8 mouse cellular contexts compared by ENCODE assay signal in the genomic region with DNA sequence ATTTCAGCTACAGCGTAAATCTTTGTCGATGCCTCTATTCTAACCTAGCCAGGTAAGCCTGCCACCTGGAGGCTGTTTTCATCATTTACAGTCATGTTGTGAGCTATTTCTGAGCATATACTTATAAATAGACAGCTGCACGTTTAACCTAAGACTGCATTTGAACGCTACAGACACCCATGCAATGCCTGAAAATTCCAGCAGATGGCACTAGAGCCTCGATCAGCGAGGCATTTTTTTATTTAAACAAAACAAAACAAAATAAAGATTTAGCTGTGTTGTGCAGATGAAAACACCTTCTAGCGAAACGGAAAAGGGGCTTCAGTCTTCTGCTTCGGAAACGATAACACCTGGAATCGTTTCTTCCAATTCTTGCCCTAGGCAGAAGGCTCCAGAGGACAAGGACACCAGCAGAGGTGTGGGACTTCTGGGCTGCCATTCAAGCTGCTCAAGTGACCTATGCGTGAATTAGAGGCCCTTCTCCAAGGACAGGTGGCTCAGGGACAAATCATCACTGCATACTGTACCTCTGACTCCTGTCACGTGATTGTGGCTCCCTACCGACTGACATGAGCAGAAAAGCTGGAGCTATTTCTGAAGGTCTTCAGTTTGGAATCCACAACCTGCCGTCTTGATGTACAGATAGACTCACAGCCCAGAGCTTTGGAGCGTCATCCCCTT. TPM values are rescaled to one million over a fixed set of nuclear protein-coding genes. Genes with fewer than 3 reads are reported as not detected.
DNase-seq lines count a peak whose midpoint lies in the region; ATAC-seq and TF ChIP-seq lines count a peak whose summit lies in the region.

No protein-coding gene starts in this region.

- 8% methylated on average over 16 of the region's 16 CpGs for WGBS in heart, postnatal 0 days
- WGBS in liver, embryonic 14.5 days (ENCODE audit: insufficient replicate concordance): 24% methylated on average over 16 of the region's 16 CpGs
- 36% methylated on average over 16 of the region's 16 CpGs for WGBS in neural tube, embryonic 11.5 days

- TF ChIP-seq CTCF in CH12.LX (conservative IDR thresholded peaks at IDR 0.05 in 1 of 2, IDR thresholded peaks at IDR 0.05 in 1 of 2; ENCODE audit: low read depth in 2 of 2, low read length in 2 of 2): peak; percentile 92 to 98
- TF ChIP-seq CTCF in brain, embryonic 14.5 days (IDR thresholded peaks at IDR 0.05; ENCODE audit: borderline replicate concordance, extremely low read depth, insufficient read depth, insufficient read length): peak; percentile 76; the same call in 1 of the 2 replicates
- TF ChIP-seq CTCF in heart, postnatal 0 days (IDR thresholded peaks at IDR 0.05; ENCODE audit: low read depth): peak; percentile 91
- TF ChIP-seq CTCF in liver, embryonic 14.5 days (IDR thresholded peaks at IDR 0.05; ENCODE audit: low read depth): peak; percentile 94

- no peak overlapping the region for H3K4me2 ChIP-seq in CH12.LX (ENCODE audit: insufficient read depth, low read depth, poor library complexity, severe bottlenecking)
- H3K4me2 ChIP-seq in heart, postnatal 0 days (ENCODE audit: low read depth, low read length): peak overlapping the region; percentile 37
- H3K4me2 ChIP-seq in liver, embryonic 14.5 days (ENCODE audit: low read depth): peak overlapping the region; percentile 6; the same call in 1 of the 2 replicates
- H3K4me2 ChIP-seq in neural tube, embryonic 11.5 days (ENCODE audit: low read depth): no peak overlapping the region

- TF ChIP-seq POLR2A in CH12.LX (IDR thresholded peaks at IDR 0.05; ENCODE audit: low read depth, low read length): no peak
- no peak for TF ChIP-seq POLR2A in brain, embryonic 14.5 days (IDR thresholded peaks at IDR 0.05; ENCODE audit: borderline replicate concordance, extremely low read depth, insufficient read depth, insufficient read length, poor library complexity, severe bottlenecking)

- in situ Hi-C loops in CH12.LX (cut with MboI; ENCODE audit: low pct_ligation_motif_present, low pct_unique_long_range_greater_than_20kb, low sequenced_read_pairs): no loop called here

- H3K9ac ChIP-seq in CH12.LX (ENCODE audit: insufficient read depth, low read depth): no peak overlapping the region
- H3K9ac ChIP-seq in heart, postnatal 0 days (replicated peaks; ENCODE audit: low read depth, low read length): no peak overlapping the region
- H3K9ac ChIP-seq in liver, embryonic 14.5 days (replicated peaks): no peak overlapping the region
- H3K9ac ChIP-seq in neural tube, embryonic 11.5 days (ENCODE audit: low read length): no peak overlapping the region

- H3K4me1 ChIP-seq in CH12.LX (ENCODE audit: control insufficient read depth in 1 of 2, insufficient read depth in 2 of 2): peaks cover 0 to 4% of the 10 kb centered on the region in 2 experiments; a peak in 2 of 4 replicates
- peaks cover 16% of the 10 kb centered on the region for H3K4me1 ChIP-seq in heart, postnatal 0 days (ENCODE audit: control insufficient read depth, insufficient read depth)
- peaks cover 34 to 39% of the 10 kb centered on the region in 2 experiments for H3K4me1 ChIP-seq in liver, embryonic 14.5 days (replicated peaks; ENCODE audit: control insufficient read depth in 2 of 2, insufficient read depth in 2 of 2, low read length in 1 of 2)
- H3K4me1 ChIP-seq in neural tube, embryonic 11.5 days (ENCODE audit: control insufficient read depth, insufficient read depth, low read length): no peaks in the 10 kb centered on the region

- H3K27ac ChIP-seq in CH12.LX (ENCODE audit: insufficient read depth, low read depth): no peak overlapping the region
- peak overlapping the region; percentile 96 for H3K27ac ChIP-seq in heart, postnatal 0 days (ENCODE audit: low read depth)
- peak overlapping the region; percentile 16 for H3K27ac ChIP-seq in liver, embryonic 14.5 days
- H3K27ac ChIP-seq in neural tube, embryonic 11.5 days (ENCODE audit: low read depth, low read length): no peak overlapping the region

- no peak for TF ChIP-seq EP300 in CH12.LX (IDR thresholded peaks at IDR 0.05; ENCODE audit: low read length)
- TF ChIP-seq EP300 in heart, postnatal 0 days (IDR thresholded peaks at IDR 0.05; ENCODE audit: low read depth): no peak
- TF ChIP-seq EP300 in liver, embryonic 14.5 days (IDR thresholded peaks at IDR 0.05; ENCODE audit: low read depth): no peak

- peak; percentile 60 for DNase-seq in CH12.LX (ENCODE audit: extremely low read depth)
- DNase-seq in brain, embryonic 14.5 days (ENCODE audit: low read depth): peak; percentile 83
- DNase-seq in heart, postnatal 0 days (ENCODE audit: low spot score): peak; percentile 87
- DNase-seq in kidney, postnatal 14 days: peak; percentile 66
- DNase-seq in liver, embryonic 14.5 days (ENCODE audit: low read depth in 3 of 3, low spot score in 3 of 3): peak; percentile 59 to 67 (median 61)
- peak; percentile 74 for DNase-seq in neural tube, embryonic 11.5 days (ENCODE audit: low spot score)
- DNase-seq in telencephalon, adult 2 months (ENCODE audit: low read depth, low spot score): peak; percentile 31

- no peaks in the 10 kb centered on the region for H3K36me3 ChIP-seq in CH12.LX (replicated peaks in 1 of 2; ENCODE audit: control insufficient read depth in 1 of 2, insufficient read depth in 1 of 2, low read length in 1 of 2)
- H3K36me3 ChIP-seq in heart, postnatal 0 days (replicated peaks; ENCODE audit: control insufficient read depth, insufficient read depth, low read length): no peaks in the 10 kb centered on the region
- H3K36me3 ChIP-seq in liver, embryonic 14.5 days (replicated peaks; ENCODE audit: control insufficient read depth, insufficient read depth, low read depth): no peaks in the 10 kb centered on the region
- no peaks in the 10 kb centered on the region for H3K36me3 ChIP-seq in neural tube, embryonic 11.5 days (ENCODE audit: control insufficient read depth, insufficient read depth, low read length)

- no peaks in the 10 kb centered on the region for H3K79me2 ChIP-seq in CH12.LX (replicated peaks; ENCODE audit: control insufficient read depth, extremely low read depth, insufficient read depth, poor library complexity, severe bottlenecking)

- H3K27me3 ChIP-seq in CH12.LX (replicated peaks): peaks cover 30% of the 10 kb centered on the region
- H3K27me3 ChIP-seq in heart, postnatal 0 days (ENCODE audit: control insufficient read depth, insufficient read depth, low read length): no peaks in the 10 kb centered on the region
- peaks cover 15% of the 10 kb centered on the region for H3K27me3 ChIP-seq in liver, embryonic 14.5 days (ENCODE audit: control insufficient read depth, insufficient read depth, low read length)
- no peaks in the 10 kb centered on the region for H3K27me3 ChIP-seq in neural tube, embryonic 11.5 days (ENCODE audit: control insufficient read depth, insufficient read depth, low read length)

- peak; percentile 87 for TF ChIP-seq RAD21 in CH12.LX (IDR thresholded peaks at IDR 0.05; ENCODE audit: low read depth, low read length)

- dilution Hi-C loops in CH12.LX (cut with MboI; ENCODE audit: extremely low pct_ligation_motif_present, extremely low pct_unique_long_range_greater_than_20kb, low sequenced_read_pairs): no loop called here

- H3K4me3 ChIP-seq in CH12.LX (replicated peaks in 1 of 3; ENCODE audit: low read depth in 2 of 3, low read length in 2 of 3, poor library complexity in 1 of 3): no peak overlapping the region
- no peak overlapping the region for H3K4me3 ChIP-seq in heart, postnatal 0 days (ENCODE audit: low read depth, low read length)
- H3K4me3 ChIP-seq in liver, embryonic 14.5 days (ENCODE audit: insufficient read depth in 1 of 2, low read depth in 2 of 2, low read length in 2 of 2): no peak overlapping the region
- no peak overlapping the region for H3K4me3 ChIP-seq in neural tube, embryonic 11.5 days (ENCODE audit: low read depth, low read length)

- H3K9me3 ChIP-seq in CH12.LX (replicated peaks; ENCODE audit: low read length): peaks cover 3% of the 10 kb centered on the region
- H3K9me3 ChIP-seq in heart, postnatal 0 days (replicated peaks; ENCODE audit: control insufficient read depth, low read length): no peaks in the 10 kb centered on the region
- no peaks in the 10 kb centered on the region; the same call in 1 of the 2 replicates for H3K9me3 ChIP-seq in liver, embryonic 14.5 days (ENCODE audit: control insufficient read depth, low read length)
- no peaks in the 10 kb centered on the region for H3K9me3 ChIP-seq in neural tube, embryonic 11.5 days (ENCODE audit: control insufficient read depth, low read length)

- peak; percentile 62; the same call in 1 of the 2 replicates for ATAC-seq in erythroblast, adult 5-6 weeks (replicated peaks; ENCODE audit: low FRiP score, poor library complexity, severe bottlenecking)
- peak; percentile 73 for ATAC-seq in heart, postnatal 0 days (ENCODE audit: insufficient read depth, low read depth)
- ATAC-seq in liver, embryonic 14.5 days (ENCODE audit: insufficient read depth): no peak
- no peak for ATAC-seq in neural tube, embryonic 11.5 days (ENCODE audit: insufficient read depth, low FRiP score, low TSS enrichment)

RNA-seq across cellular contexts. Expression of gene Defb30, which starts 17.0 kb away (rescaled TPM):
- not detected in 2 replicates for total RNA-seq in CH12.LX (2012; rRNA removed)
- not detected in 2 replicates for total RNA-seq in CH12.LX (2014; rRNA removed)
- not detected in 2 replicates for polyA plus RNA-seq in CH12.LX (2012; ENCODE audit: insufficient read length, low read depth)
- not detected in 2 replicates for polyA plus RNA-seq in brain, embryonic 14.5 days (2012; rRNA removed)
- total RNA-seq in erythroblast, adult 5-6 weeks (2015; ENCODE audit: low replicate concordance): not detected in 2 replicates
- not detected in 2 replicates for total RNA-seq in erythroblast, adult 5-6 weeks (2017; ENCODE audit: low replicate concordance)
- not detected in 2 replicates for total RNA-seq in heart, postnatal 0 days (2014; rRNA removed; ENCODE audit: low replicate concordance)
- polyA plus RNA-seq in heart, postnatal 0 days (2015; fragmentation: Nextera tagmentation; extraction: Ambion mirVana): not detected in 2 replicates
- polyA plus RNA-seq in liver, embryonic 14.5 days (2012; rRNA removed): not detected in 2 replicates
- not detected in 2 replicates for polyA plus RNA-seq in liver, embryonic 14.5 days (2014; fragmentation: Nextera tagmentation; extraction: Ambion mirVana)
- not detected in 2 replicates for polyA plus RNA-seq in neural tube, embryonic 11.5 days (2014; fragmentation: Nextera tagmentation; extraction: Ambion mirVana)

RNA-seq across cellular contexts. Expression of gene Defb42, which starts 20.0 kb away (rescaled TPM):
- total RNA-seq in CH12.LX (2012; rRNA removed) (not detected in 2 replicates), CH12.LX (2014; rRNA removed) (not detected in 2 replicates)
- polyA plus RNA-seq in CH12.LX (2012; ENCODE audit: insufficient read length, low read depth): not detected in 2 replicates
- polyA plus RNA-seq in brain, embryonic 14.5 days (2012; rRNA removed): 0.39 TPM in 1 of 2 replicates, not detected in the other
- total RNA-seq in erythroblast, adult 5-6 weeks (2015; ENCODE audit: low replicate concordance): not detected in 2 replicates
- not detected in 2 replicates for total RNA-seq in erythroblast, adult 5-6 weeks (2017; ENCODE audit: low replicate concordance)
- not detected in 2 replicates for total RNA-seq in heart, postnatal 0 days (2014; rRNA removed; ENCODE audit: low replicate concordance)
- 0.88 and 1.1 TPM in 2 replicates for polyA plus RNA-seq in heart, postnatal 0 days (2015; fragmentation: Nextera tagmentation; extraction: Ambion mirVana)
- not detected in 2 replicates for polyA plus RNA-seq in liver, embryonic 14.5 days (2012; rRNA removed)
- polyA plus RNA-seq in liver, embryonic 14.5 days (2014; fragmentation: Nextera tagmentation; extraction: Ambion mirVana): not detected in 2 replicates
- polyA plus RNA-seq in neural tube, embryonic 11.5 days (2014; fragmentation: Nextera tagmentation; extraction: Ambion mirVana): not detected in 2 replicates

RNA-seq across cellular contexts. Expression of gene Defb43, which starts 55.2 kb away (rescaled TPM):
- total RNA-seq in CH12.LX (2012; rRNA removed) (not detected in 2 replicates), CH12.LX (2014; rRNA removed) (not detected in 2 replicates)
- polyA plus RNA-seq in CH12.LX (2012; ENCODE audit: insufficient read length, low read depth): not detected in 2 replicates
- polyA plus RNA-seq in brain, embryonic 14.5 days (2012; rRNA removed): not detected in 2 replicates
- not detected in 2 replicates for total RNA-seq in erythroblast, adult 5-6 weeks (2015; ENCODE audit: low replicate concordance)
- not detected in 2 replicates for total RNA-seq in erythroblast, adult 5-6 weeks (2017; ENCODE audit: low replicate concordance)
- not detected in 2 replicates for total RNA-seq in heart, postnatal 0 days (2014; rRNA removed; ENCODE audit: low replicate concordance)
- not detected in 2 replicates for polyA plus RNA-seq in heart, postnatal 0 days (2015; fragmentation: Nextera tagmentation; extraction: Ambion mirVana)
- not detected in 2 replicates for polyA plus RNA-seq in liver, embryonic 14.5 days (2012; rRNA removed)
- polyA plus RNA-seq in liver, embryonic 14.5 days (2014; fragmentation: Nextera tagmentation; extraction: Ambion mirVana): not detected in 2 replicates
- not detected in 2 replicates for polyA plus RNA-seq in neural tube, embryonic 11.5 days (2014; fragmentation: Nextera tagmentation; extraction: Ambion mirVana)

Comparison
In these comparisons a context has a peak if more than half of its experiments do, and no peak if none do; other contexts are left out.
1. DNase-seq: peak in every context shown above with its lines; median percentile 87 in heart, postnatal 0 days; 83 in brain, embryonic 14.5 days; 74 in neural tube, embryonic 11.5 days; 66 in kidney, postnatal 14 days; 61 in liver, embryonic 14.5 days; 60 in CH12.LX; 31 in telencephalon, adult 2 months.
2. H3K27ac ChIP-seq: peak in heart, postnatal 0 days (single experiment) and liver, embryonic 14.5 days (single experiment); none in CH12.LX (single experiment) and neural tube, embryonic 11.5 days (single experiment).
3. H3K4me2 ChIP-seq: peak in heart, postnatal 0 days (single experiment) and liver, embryonic 14.5 days (single experiment); none in CH12.LX (single experiment) and neural tube, embryonic 11.5 days (single experiment).
4. ATAC-seq: peak in erythroblast, adult 5-6 weeks (single experiment) and heart, postnatal 0 days (single experiment); none in liver, embryonic 14.5 days (single experiment) and neural tube, embryonic 11.5 days (single experiment).
5. Peak in every context shown above with its lines, with median percentiles within 50 percentile points of each other: CTCF ChIP-seq.